Mouse (Mus musculus) lung, embryonic 16.5 days (tissue): ENCODE data around the gene Dab2ip. TPM values are rescaled to one million over a fixed set of nuclear protein-coding genes. Genes with fewer than 3 reads are reported as not detected.

Source experiments
- ATAC-seq: fragments of 200-750 bp; cut with Nextera tagmentation; 2 replicates; pipeline ENCODE4 v1.8.0; 2017; ENCODE audit warnings: low read depth, mild to moderate bottlenecking, moderate library complexity
- H3K27ac ChIP-seq: fragments of 300-500 bp; sonication (generic); 2 replicates; pipeline ENCODE4 v1.5.1; 2014; ENCODE audit warnings: mild to moderate bottlenecking, control low read depth, low read length
- H3K27me3 ChIP-seq: fragments of 300-500 bp; sonication (generic); 2 replicates; pipeline ENCODE4 v1.6.1; 2014; ENCODE audit warnings: low read depth, low read length, mixed read lengths; ENCODE audit not compliant: control insufficient read depth, insufficient read depth
- H3K36me3 ChIP-seq: fragments of 300-500 bp; sonication (generic); 2 replicates; pipeline ENCODE4 v1.6.1; 2014; ENCODE audit warnings: low read length; ENCODE audit not compliant: control insufficient read depth, insufficient read depth
- H3K4me1 ChIP-seq: fragments of 300-500 bp; sonication (generic); replicated peaks from 2 replicates; pipeline ENCODE4 v1.6.1; 2014; ENCODE audit warnings: low read length, mixed read lengths; ENCODE audit not compliant: control insufficient read depth, insufficient read depth
- H3K4me2 ChIP-seq: fragments of 300-500 bp; sonication (generic); 2 replicates; pipeline ENCODE4 v1.6.1; 2014; ENCODE audit warnings: low read depth, low read length, control low read depth
- H3K4me3 ChIP-seq: fragments of 300-500 bp; sonication (generic); 2 replicates; pipeline ENCODE4 v1.5.1; 2014; ENCODE audit warnings: mild to moderate bottlenecking, low read length, control low read depth
- H3K9ac ChIP-seq: fragments of 300-500 bp; sonication (generic); 2 replicates; pipeline ENCODE4 v1.6.1; 2014; ENCODE audit warnings: low read length, control low read depth
- H3K9me3 ChIP-seq: fragments of 300-500 bp; sonication (generic); 2 replicates; pipeline ENCODE4 v1.6.1; 2016; ENCODE audit warnings: low read length; ENCODE audit not compliant: control insufficient read depth
- WGBS: fragments of 180-500 bp; shearing (Covaris S2); extraction: QIAGEN DNeasy Blood & Tissue Kit; methylation state at CpG from one replicate; pipeline ENCODE4 v1.1.7; 2014; 5-methylcytosine and 5-hydroxymethylcytosine counted together
- polyA plus RNA-seq: library from polyadenylated mRNA; unstranded; fragments of >200 nt; fragmentation: Nextera tagmentation; extraction: Ambion mirVana; gene quantifications from 2 replicates; pipeline ENCODE4 v1.2.1, GENCODE M21; 2015

Gene Dab2ip
- polyA plus RNA-seq, 1 experiment from 2014 or later: 34.2 TPM

GRCm38 (mm10) chr2:35703241-35703640 is 145.2 kb downstream of the Dab2ip start:
- ATAC-seq: peak; percentile 24; the same call in 1 of the 2 replicates
- no peaks in the 10 kb centered on the region for H3K27me3 ChIP-seq
- H3K27ac ChIP-seq: peak overlapping the region; percentile 56
- H3K4me2 ChIP-seq: no peak overlapping the region
- H3K4me3 ChIP-seq: no peak overlapping the region
- H3K9ac ChIP-seq: no peak overlapping the region
- 60% methylated on average over 3 of the region's 3 CpGs for WGBS
- H3K36me3 ChIP-seq: peaks cover 5% of the 10 kb centered on the region
- H3K9me3 ChIP-seq: no peaks in the 10 kb centered on the region
- peaks cover 41% of the 10 kb centered on the region for H3K4me1 ChIP-seq

GRCm38 (mm10) chr2:35712611-35713010 is 154.5 kb downstream of the Dab2ip start:
- Histone ChIP-seq H3K9me3 (no peaks in the 10 kb centered on the region), H3K27ac (no peak overlapping the region), H3K36me3 (peaks cover 51% of the 10 kb centered on the region), H3K4me1 (peaks cover 16% of the 10 kb centered on the region), H3K27me3 (no peaks in the 10 kb centered on the region), H3K4me3 (no peak overlapping the region), H3K9ac (no peak overlapping the region), H3K4me2 (no peak overlapping the region)
- no peak for ATAC-seq
- WGBS: 92% methylated on average over 5 of the region's 5 CpGs

GRCm38 (mm10) chr2:35713460-35713859 is 155.4 kb downstream of the Dab2ip start:
- H3K4me3 ChIP-seq: no peak overlapping the region
- peaks cover 16% of the 10 kb centered on the region for H3K4me1 ChIP-seq
- no peak overlapping the region for H3K9ac ChIP-seq
- peaks cover 54% of the 10 kb centered on the region for H3K36me3 ChIP-seq
- no peak overlapping the region for H3K27ac ChIP-seq
- H3K9me3 ChIP-seq: no peaks in the 10 kb centered on the region
- H3K4me2 ChIP-seq: no peak overlapping the region
- no peak for ATAC-seq
- WGBS: 71% methylated on average over 7 of the region's 7 CpGs
- H3K27me3 ChIP-seq: no peaks in the 10 kb centered on the region

GRCm38 (mm10) chr2:35714742-35715167 is 156.7 kb downstream of the Dab2ip start:
- peak overlapping the region; percentile 48 for H3K27ac ChIP-seq
- 18% methylated on average over 8 of the region's 8 CpGs for whole genome bisulfite sequencing
- H3K4me1 ChIP-seq: peaks cover 16% of the 10 kb centered on the region
- H3K27me3 ChIP-seq: no peaks in the 10 kb centered on the region
- ATAC-seq: peak; percentile 74
- H3K4me2 ChIP-seq: no peak overlapping the region
- peaks cover 54% of the 10 kb centered on the region for H3K36me3 ChIP-seq
- no peaks in the 10 kb centered on the region for H3K9me3 ChIP-seq
- no peak overlapping the region for H3K9ac ChIP-seq
- H3K4me3 ChIP-seq: no peak overlapping the region

- Histone ChIP-seq H3K9me3 (no peaks in the 10 kb centered on the region), H3K27ac (no peak overlapping the region), H3K4me2 (no peak overlapping the region), H3K36me3 (peaks cover 54% of the 10 kb centered on the region), H3K4me3 (no peak overlapping the region), H3K27me3 (no peaks in the 10 kb centered on the region), H3K9ac (no peak overlapping the region), H3K4me1 (peaks cover 16% of the 10 kb centered on the region)
- WGBS: 81% methylated on average over 3 of the region's 3 CpGs
- ATAC-seq: no peak
Observed at GRCm38 (mm10) chr2:35715485-35715884, 157.4 kb downstream of the Dab2ip start.

GRCm38 (mm10) chr2:35716175-35716574 is 158.1 kb downstream of the Dab2ip start:
- 71% methylated on average over 1 of the region's 1 CpGs for WGBS
- Histone ChIP-seq H3K9me3 (no peaks in the 10 kb centered on the region), H3K4me2 (no peak overlapping the region), H3K9ac (no peak overlapping the region), H3K36me3 (peaks cover 55% of the 10 kb centered on the region), H3K27me3 (no peaks in the 10 kb centered on the region), H3K4me3 (no peak overlapping the region), H3K27ac (no peak overlapping the region), H3K4me1 (peaks cover 16% of the 10 kb centered on the region)
- no peak for ATAC-seq

- no peak for ATAC-seq
- Histone ChIP-seq H3K4me1 (peaks cover 16% of the 10 kb centered on the region), H3K4me2 (no peak overlapping the region), H3K27ac (no peak overlapping the region), H3K9ac (no peak overlapping the region), H3K9me3 (no peaks in the 10 kb centered on the region), H3K27me3 (no peaks in the 10 kb centered on the region), H3K4me3 (no peak overlapping the region), H3K36me3 (peaks cover 62% of the 10 kb centered on the region)
- WGBS: 79% methylated on average over 5 of the region's 5 CpGs
Observed at GRCm38 (mm10) chr2:35718003-35718500, 160.0 kb downstream of the Dab2ip start.

GRCm38 (mm10) chr2:35718662-35719061 is 160.6 kb downstream of the Dab2ip start:
- H3K27me3 ChIP-seq: no peaks in the 10 kb centered on the region
- peaks cover 16% of the 10 kb centered on the region for H3K4me1 ChIP-seq
- WGBS: 95% methylated on average over 9 of the region's 9 CpGs

GRCm38 (mm10) chr2:35719230-35720005 is 161.4 kb downstream of the Dab2ip start:
- Histone ChIP-seq H3K4me1 (peaks cover 9% of the 10 kb centered on the region), H3K4me2 (no peak overlapping the region), H3K36me3 (peaks cover 71% of the 10 kb centered on the region), H3K9me3 (no peaks in the 10 kb centered on the region), H3K27me3 (no peaks in the 10 kb centered on the region), H3K9ac (no peak overlapping the region), H3K27ac (no peak overlapping the region), H3K4me3 (no peak overlapping the region)
- 86% methylated on average over 12 of the region's 12 CpGs for whole genome bisulfite sequencing
- no peak for ATAC-seq

More at GRCm38 (mm10) chr2:35718662-35719061, 160.6 kb downstream of the Dab2ip start:
- no peak overlapping the region for H3K27ac ChIP-seq
- no peak overlapping the region for H3K4me3 ChIP-seq
- H3K9ac ChIP-seq: no peak overlapping the region
- H3K9me3 ChIP-seq: no peaks in the 10 kb centered on the region
- no peak overlapping the region for H3K4me2 ChIP-seq
- ATAC-seq: no peak
- H3K36me3 ChIP-seq: peaks cover 68% of the 10 kb centered on the region
